Mouse (Mus musculus): Measurements from ENCODE around the gene Tlk2. TPM values are rescaled to one million over a fixed set of nuclear protein-coding genes. Genes with fewer than 3 reads are reported as not detected.

Gene Tlk2
- 362 TPM for polyA plus RNA-seq (2014; fragmentation: Illumina TruSeq; extraction: RNeasy Lipid Tissue Mini Kit (QIAGEN cat#74804); ENCODE audit: low read depth, low replicate concordance)

DNA sequence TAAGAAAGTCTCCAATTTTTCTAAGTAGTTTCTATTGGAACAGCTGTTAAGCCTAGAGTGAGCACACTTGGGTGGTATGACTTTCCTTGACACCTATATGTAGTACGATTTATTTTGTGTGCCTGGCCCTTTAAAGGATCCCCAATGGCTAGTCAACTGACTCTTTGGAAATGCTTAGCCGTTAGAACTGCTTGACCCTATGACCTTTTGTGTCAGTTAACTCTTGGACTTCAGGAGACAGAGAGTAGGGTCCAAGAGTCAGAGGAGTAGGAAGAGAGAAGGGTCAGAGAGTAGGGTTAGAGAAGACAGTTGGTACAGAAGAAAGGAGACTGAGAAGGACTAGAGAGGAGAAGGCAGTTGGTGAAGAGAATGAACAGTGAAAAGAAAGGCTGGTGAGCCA, at the start of gene Tlk2:
Gene Tlk2, plus strand, starts transcription at position 292 of the 400 bp plus-strand sequence.

DNA sequence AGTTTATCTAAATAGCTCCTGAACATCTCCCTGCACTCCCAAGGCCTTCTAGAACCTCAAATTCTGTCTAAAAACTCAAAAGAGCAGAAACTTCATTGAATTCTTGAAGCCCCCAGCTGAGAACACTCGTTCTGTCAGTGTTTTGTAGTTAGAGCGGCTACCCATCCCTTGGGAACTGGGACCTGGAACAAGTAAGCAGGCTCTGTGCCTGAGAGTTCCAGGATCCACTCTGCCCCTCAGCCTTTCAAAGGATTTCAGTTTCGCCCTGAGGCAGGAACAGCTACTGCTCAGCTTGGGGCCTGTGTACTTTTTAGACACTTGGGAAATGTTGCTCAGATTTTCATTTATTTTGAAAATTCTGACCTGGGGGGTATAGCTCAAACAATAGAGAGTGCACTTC, 32.0 kb upstream of the Tlk2 start, which contains the start of gene Gm10842:
Gene Gm10842, plus strand, starts transcription at position 301 of the 400 bp plus-strand sequence.

DNA sequence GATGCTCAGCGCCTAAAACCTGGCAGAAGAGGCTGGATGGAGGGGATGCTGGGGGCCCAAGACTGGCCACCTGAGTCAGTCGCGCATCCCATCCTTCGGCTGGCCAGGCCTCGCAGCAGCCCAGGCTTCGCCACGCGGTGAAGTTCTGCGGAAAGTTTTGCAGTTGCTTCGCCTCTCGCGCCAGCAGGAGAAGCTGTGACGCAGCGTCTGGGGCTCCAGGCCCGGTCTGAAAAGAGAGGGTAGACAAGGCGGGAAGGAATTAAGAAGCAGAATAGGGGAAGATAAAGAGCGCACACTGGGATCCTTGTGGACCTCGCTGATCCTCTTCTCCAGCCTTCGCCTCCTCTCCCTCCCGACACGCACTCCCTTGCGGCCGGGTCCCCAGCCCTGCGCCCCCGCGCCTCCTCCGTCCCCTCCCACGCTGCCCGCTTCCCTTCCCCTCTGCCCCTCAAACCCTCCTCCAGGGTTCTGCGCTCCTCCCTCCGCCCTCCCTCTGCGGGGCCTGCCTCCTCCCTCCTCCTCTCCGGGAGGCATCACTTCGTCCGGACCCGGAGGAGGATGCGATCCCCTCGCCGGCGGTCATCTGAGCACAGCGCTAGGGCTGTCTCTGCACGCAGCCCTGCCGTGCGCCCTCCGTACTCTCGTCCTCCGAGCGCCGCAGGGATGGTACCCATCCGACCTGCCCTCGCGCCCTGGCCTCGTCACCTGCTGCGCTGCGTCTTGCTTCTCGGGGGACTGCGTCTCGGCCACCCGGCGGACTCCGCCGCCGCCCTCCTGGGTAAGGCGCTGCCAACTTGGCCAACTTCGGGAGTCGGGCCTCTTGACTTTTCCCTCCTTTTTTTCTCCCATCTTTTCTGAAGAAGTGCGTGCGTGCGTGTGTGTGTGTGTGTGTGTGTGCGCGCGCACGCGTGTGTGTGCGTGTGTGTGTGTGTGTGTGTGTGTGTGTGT, 113.8 kb downstream of the Tlk2 start, which contains the start of gene Mrc2:
Gene Mrc2, plus strand, starts transcription at position 520 of the 948 bp plus-strand sequence.

Other genes with a start within 250 kb of the Tlk2 start
- gene Efcab3, start 115.2 kb upstream of the Tlk2 start, polyA plus RNA-seq (2014; fragmentation: Illumina TruSeq; extraction: RNeasy Lipid Tissue Mini Kit (QIAGEN cat#74804); ENCODE audit: low read depth, low replicate concordance), result 494 TPM
- 18.0 TPM for gene Mettl2, start 52.4 kb upstream of the Tlk2 start, polyA plus RNA-seq (2014; fragmentation: Illumina TruSeq; extraction: RNeasy Lipid Tissue Mini Kit (QIAGEN cat#74804); ENCODE audit: low read depth, low replicate concordance)
- not detected for gene Gm10842, start 31.9 kb upstream of the Tlk2 start, polyA plus RNA-seq (2014; fragmentation: Illumina TruSeq; extraction: RNeasy Lipid Tissue Mini Kit (QIAGEN cat#74804); ENCODE audit: low read depth, low replicate concordance)
- gene Mrc2, start 113.8 kb downstream of the Tlk2 start, polyA plus RNA-seq (2014; fragmentation: Illumina TruSeq; extraction: RNeasy Lipid Tissue Mini Kit (QIAGEN cat#74804); ENCODE audit: low read depth, low replicate concordance), result 0.06 TPM

Data from testis, adult 10 weeks (tissue).